In genomic region chr4:56612325-56612724, GRCm38 (mm10) we compare ENCODE assay signal across 13 mouse cellular contexts.
DNase-seq lines count a peak whose midpoint lies in the region; TF ChIP-seq lines count a peak whose summit lies in the region.
"Had no signal": no experiment of that assay in that cellular context is flagged by ENCODE, and none has a peak within 500 bp of the region (broad histone marks: within the 10 kb centered on the region; RNA-seq: fewer than 3 reads in every experiment).

No protein-coding gene starts in this region.

- no peaks in the 10 kb centered on the region for H3K9me3 ChIP-seq in forebrain, embryonic 10.5 days
- H3K9me3 ChIP-seq: hindbrain, embryonic 10.5 days; lung, embryonic 15.5 days had no signal

- DNase-seq in cerebellum, adult 18-20 months = peak; percentile 8 to 15
- DNase-seq in cerebellum, adult 9-11 months = no peak
- peak; percentile 32 for DNase-seq in layer of hippocampus, adult 11-12 months (ENCODE audit: low spot score)
- DNase-seq in layer of hippocampus, adult 2 months (ENCODE audit: low spot score in 2 of 2) = no peak
- DNase-seq in adrenal gland, postnatal 25 days = peak; percentile 76
- DNase-seq in heart, postnatal 14 days = peak; percentile 16 to 26
- DNase-seq in forebrain, embryonic 10.5 days (ENCODE audit: extremely low spot score, low spot score) = no peak
- DNase-seq in layer of hippocampus, postnatal 25 days (ENCODE audit: extremely low spot score in 1 of 2, low spot score in 1 of 2) = no peak
- DNase-seq: kidney, adult 8-10 months; midbrain, embryonic 14.5 days; right cerebral cortex, postnatal 4 days had no signal

- 83% methylated on average over 4 of the region's 4 CpGs for WGBS in forebrain, embryonic 10.5 days

- TF ChIP-seq CTCF in layer of hippocampus, adult 2 months (conservative IDR thresholded peaks at IDR 0.05) = no peak

- H3K36me3 ChIP-seq in forebrain, embryonic 10.5 days (replicated peaks) = no peaks in the 10 kb centered on the region
- H3K36me3 ChIP-seq: hindbrain, embryonic 10.5 days; lung, embryonic 15.5 days had no signal

- H3K4me1 ChIP-seq in forebrain, embryonic 10.5 days = no peaks in the 10 kb centered on the region
- H3K4me1 ChIP-seq: lung, embryonic 15.5 days had no signal

- no peak overlapping the region for H3K27ac ChIP-seq in layer of hippocampus, adult 2 months
- H3K27ac ChIP-seq in forebrain, embryonic 10.5 days = no peak overlapping the region
- H3K27ac ChIP-seq: hindbrain, embryonic 10.5 days; lung, embryonic 15.5 days had no signal

- intact Hi-C loops in heart, postnatal 14 days (cut with DNase I) = no loop called here

- no peaks in the 10 kb centered on the region for H3K27me3 ChIP-seq in forebrain, embryonic 10.5 days (ENCODE audit: poor library complexity, severe bottlenecking)
- H3K27me3 ChIP-seq: lung, embryonic 15.5 days had no signal

- no peak overlapping the region for H3K4me3 ChIP-seq in layer of hippocampus, adult 2 months
- H3K4me3 ChIP-seq in forebrain, embryonic 10.5 days = no peak overlapping the region
- H3K4me3 ChIP-seq: hindbrain, embryonic 10.5 days; lung, embryonic 15.5 days had no signal

Comparison
In these comparisons a context has a peak if more than half of its experiments do, and no peak if none do; other contexts are left out.
1. DNase-seq: peak in cerebellum, adult 18-20 months (2 of 2), layer of hippocampus, adult 11-12 months (single experiment), adrenal gland, postnatal 25 days (single experiment) and heart, postnatal 14 days (2 of 2); none in cerebellum, adult 9-11 months (single experiment), layer of hippocampus, adult 2 months (0 of 2), forebrain, embryonic 10.5 days (single experiment) and layer of hippocampus, postnatal 25 days (0 of 2).